Mouse (Mus musculus) adrenal gland, postnatal 36 days (tissue): ENCODE data around the gene Zscan5b. TPM values are rescaled to one million over a fixed set of nuclear protein-coding genes. Genes with fewer than 3 reads are reported as not detected.

Source experiments
- total RNA-seq, 2 experiments: library from RNA; stranded (reverse); gene quantifications; 2 replicates each; pipeline ENCODE4 v1.2.3; 2021

The Zscan5b gene
- total RNA-seq, 2 experiments from 2014 or later = not detected

Other genes with a start within 250 kb of the Zscan5b start
- not detected for gene Vmn1r65, start 211.3 kb upstream of the Zscan5b start, total RNA-seq
- gene Nlrp4c, start 177.1 kb upstream of the Zscan5b start, total RNA-seq = not detected
- gene Zfp787, start 66.3 kb upstream of the Zscan5b start, total RNA-seq = 10 to 100 TPM; 35.1 to 50.9 TPM
- gene Zfp444, start 50.1 kb upstream of the Zscan5b start, total RNA-seq = 10 to 100 TPM; 26.4 to 35.9 TPM
- gene Galp, start 25.2 kb upstream of the Zscan5b start, total RNA-seq = not detected
- gene Epp13, start 30.4 kb downstream of the Zscan5b start, total RNA-seq = not detected
- 1 to 10 TPM; 5.9 to 9.8 TPM for gene Zfp667, start 64.3 kb downstream of the Zscan5b start, total RNA-seq
- gene Zfp583, start 109.0 kb downstream of the Zscan5b start, total RNA-seq = 1 to 10 TPM; 2.1 to 3.2 TPM
- under 1 TPM; 0.70 to 0.79 TPM for gene Gm3854, start 121.5 kb downstream of the Zscan5b start, total RNA-seq
- 1 to 10 TPM; 1.8 to 3.2 TPM for gene Zfp78, start 141.0 kb downstream of the Zscan5b start, total RNA-seq
- gene Zfp28, start 161.0 kb downstream of the Zscan5b start, total RNA-seq = 1 to 10 TPM; 2.2 to 2.8 TPM
- gene Smim17, start 176.4 kb downstream of the Zscan5b start, total RNA-seq = under 1 TPM; 0.13 to 0.66 TPM
- gene Gm20715, start 188.0 kb downstream of the Zscan5b start, total RNA-seq = not detected
- not detected for gene Olfr1344, start 216.4 kb downstream of the Zscan5b start, total RNA-seq
- not detected for gene Olfr1336, start 233.9 kb downstream of the Zscan5b start, total RNA-seq
- gene Olfr1346, start 244.8 kb downstream of the Zscan5b start, total RNA-seq = not detected